Mouse (Mus musculus) activated CD4-positive, CD25-positive, alpha-beta regulatory T cell, adult 9 weeks (primary cell): ENCODE results near the gene Pacsin2. TPM values are rescaled to one million over a fixed set of nuclear protein-coding genes. Genes with fewer than 3 reads are reported as not detected.

Experiments used
- polyA plus RNA-seq: library from polyadenylated mRNA; unstranded; fragments of 100-300 nt; shearing (Covaris generic); gene quantifications from one replicate; pipeline ENCODE4 v1.2.1, GENCODE M21; 2017

The Pacsin2 gene
- polyA plus RNA-seq = 42.5 TPM

DNA sequence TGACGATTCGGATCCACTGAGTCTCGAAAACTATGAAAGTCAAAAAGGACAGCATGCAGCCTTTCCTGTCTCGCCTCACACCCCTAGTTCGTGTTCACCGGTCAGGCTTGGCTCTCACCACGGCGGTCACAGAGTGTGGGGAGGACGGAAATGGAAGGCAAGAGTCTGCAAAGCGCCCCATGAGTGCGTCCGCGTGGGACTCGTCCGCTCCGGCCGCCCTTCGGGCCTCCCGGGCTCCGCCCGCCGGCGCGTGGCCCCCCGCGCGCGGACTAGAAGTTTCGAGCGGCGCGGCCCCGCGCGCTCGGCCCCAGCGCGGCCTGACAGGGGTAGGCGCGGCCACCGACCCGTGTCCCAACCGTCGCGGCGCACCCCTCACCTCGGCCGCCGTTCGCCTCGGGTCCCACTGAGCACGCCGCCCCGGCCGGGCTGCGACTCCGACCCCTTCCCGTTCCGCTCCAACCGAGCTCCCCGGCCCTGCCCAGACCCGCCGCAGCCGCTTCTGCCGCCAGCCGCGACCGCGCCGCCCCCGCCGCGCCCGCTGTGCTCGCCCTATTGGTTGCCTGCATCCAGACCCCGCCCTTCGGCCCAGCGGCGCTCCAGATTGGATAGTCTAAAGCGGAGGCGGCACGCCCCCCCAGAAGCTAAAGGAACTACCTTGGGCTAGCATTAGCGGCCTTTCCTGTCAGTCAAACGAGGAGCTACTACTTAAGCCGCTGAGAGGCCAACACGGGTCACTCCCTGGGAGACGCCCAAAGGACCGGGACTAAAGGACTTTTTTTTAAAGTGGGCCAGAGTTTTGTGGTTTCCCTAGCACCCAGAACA is at the start of gene Pacsin2:
Pacsin2 (minus strand) TSS at position 524 of the 822 bp plus-strand sequence.

DNA sequence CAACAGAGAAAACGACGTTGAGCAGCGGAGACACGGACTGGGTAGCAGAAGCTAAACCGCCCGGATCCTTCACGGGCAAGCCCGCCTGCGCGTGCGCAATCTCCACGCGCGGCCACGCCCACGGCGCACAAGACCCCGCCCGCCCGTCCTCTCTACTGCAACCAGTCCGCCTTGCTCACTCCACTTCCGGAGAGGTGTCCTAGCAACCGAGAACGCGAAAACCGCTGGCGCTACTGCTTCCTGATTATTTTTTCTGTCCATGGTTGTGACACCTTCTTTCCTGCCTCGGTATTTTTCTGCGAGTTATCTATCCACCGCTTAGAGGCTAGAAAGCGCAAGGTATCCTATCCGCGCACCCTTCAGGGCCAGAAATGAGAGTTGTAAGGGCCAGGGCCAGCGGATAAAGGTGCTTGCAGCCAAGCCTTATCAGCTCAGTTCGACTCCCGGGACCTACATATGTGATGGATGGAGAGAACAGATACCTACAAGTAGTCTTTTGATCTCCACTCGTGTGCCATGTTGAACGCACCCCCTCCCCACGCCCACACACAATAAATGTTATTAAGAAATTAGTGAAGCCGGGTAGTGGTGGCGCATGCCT is 46.5 kb upstream of the Pacsin2 start, which contains the start of gene Ttll1:
Ttll1 (minus strand) TSS at position 89 of the 601 bp plus-strand sequence.

DNA sequence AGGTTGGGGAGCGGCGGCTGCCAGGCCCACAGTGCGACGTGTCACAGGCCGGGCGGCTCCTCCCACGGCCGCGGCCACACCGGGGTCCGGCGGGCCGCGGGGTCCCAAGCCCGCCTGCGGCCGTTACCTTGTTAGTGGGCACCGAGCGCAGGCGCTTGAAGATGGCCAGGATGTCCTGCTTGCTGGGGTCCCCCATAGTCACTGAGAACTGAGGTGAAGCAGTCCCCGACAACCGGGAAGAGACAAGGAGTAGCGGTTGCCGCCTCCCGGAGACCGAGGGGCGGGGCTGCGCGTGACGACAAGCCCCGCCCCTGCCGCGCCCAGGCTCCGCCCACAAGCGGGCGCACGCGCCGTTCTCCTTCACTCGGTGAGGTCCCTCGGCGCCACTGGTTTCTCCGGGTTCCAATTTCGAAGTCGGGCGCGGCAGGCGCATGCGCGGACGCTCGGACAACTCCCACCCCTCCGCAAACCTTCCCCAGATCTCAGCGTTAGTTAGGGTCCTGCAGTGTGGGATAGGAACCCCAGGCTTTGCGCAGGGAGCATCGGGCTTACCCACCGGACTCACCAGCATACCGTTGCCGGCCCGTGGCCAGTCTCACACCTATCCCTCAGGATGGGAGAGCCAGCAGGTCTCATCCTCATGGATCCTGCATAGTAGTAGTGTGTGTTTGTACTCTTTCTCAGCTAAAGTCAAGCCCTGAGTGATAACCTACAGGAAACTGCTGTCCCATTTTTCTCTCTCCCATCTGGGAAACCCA is 114.3 kb downstream of the Pacsin2 start, which contains the start of gene Arfgap3:
Arfgap3 (minus strand) TSS at position 294 of the 758 bp plus-strand sequence.

Other genes starting within 250 kb of the Pacsin2 start
- 0.26 TPM for gene A4galt, start 212.8 kb downstream of the Pacsin2 start, polyA plus RNA-seq
- gene Arfgap3, start 114.4 kb downstream of the Pacsin2 start, polyA plus RNA-seq = 15.1 TPM
- gene Ttll1, start 46.3 kb upstream of the Pacsin2 start, polyA plus RNA-seq = 14.3 TPM
- gene Bik, start 62.3 kb upstream of the Pacsin2 start, polyA plus RNA-seq = 2.3 TPM
- gene Tspo, start 99.0 kb upstream of the Pacsin2 start, polyA plus RNA-seq = 447 TPM
- gene Mcat, start 99.2 kb upstream of the Pacsin2 start, polyA plus RNA-seq = 3.2 TPM
- 23.9 TPM for gene Ttll12, start 130.6 kb upstream of the Pacsin2 start, polyA plus RNA-seq